Mouse (Mus musculus) skeletal muscle tissue, adult 2 months (tissue): ENCODE measurements at regions not wholly inside any gene's neighbourhood (a gene's known extent, or its start where the extent isn't known, plus 50 kb on each side); places are given as distances from the start of the nearest gene placed in this dataset.

Experiments used
- DNase-seq: peaks from one replicate; pipeline ENCODE4 v3.0.0-alpha.2; 2012; ENCODE audit warnings: low read depth, low spot score

DNA sequence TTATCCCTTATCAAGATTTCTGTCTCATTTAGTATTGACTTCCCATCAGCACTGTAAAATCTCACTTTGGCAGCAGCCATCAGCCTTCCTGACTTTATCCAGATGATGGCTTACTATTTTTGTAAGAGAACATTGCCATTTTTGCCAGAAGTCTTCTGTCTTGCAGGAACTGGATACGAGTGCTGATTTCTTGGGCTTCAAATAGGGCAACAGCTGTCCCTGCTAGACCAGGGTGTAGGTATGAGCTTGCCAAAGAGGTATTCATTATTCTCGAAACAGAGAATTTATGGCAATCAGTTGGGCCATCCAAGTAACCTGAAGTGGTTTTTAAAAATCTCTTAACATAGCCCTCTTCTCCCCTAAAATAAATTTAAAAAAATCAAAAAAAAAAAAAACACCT lies 254.6 kb downstream of the 9330182O14Rik start:
- no peak for DNase-seq

DNA sequence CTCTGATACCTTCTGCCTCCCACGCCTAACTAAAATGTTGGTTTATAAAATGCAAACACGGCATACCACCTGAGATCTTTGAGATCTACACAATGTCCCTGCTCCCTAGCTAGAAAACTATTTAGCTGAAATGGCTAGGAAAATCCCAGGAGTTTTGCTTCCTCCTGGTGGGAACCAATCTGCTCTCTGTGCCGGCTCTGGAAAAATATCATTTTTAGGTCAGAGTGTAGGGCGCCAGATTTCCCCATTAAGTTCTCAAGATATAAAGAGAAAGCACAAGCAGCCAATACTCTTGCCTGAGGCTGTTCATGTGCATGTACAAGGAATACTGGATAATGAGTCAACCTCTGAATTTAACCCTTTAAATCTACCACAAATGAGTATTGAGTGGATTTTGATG lies 301.0 kb downstream of the 9330182O14Rik start:
- DNase-seq, result no peak

DNA sequence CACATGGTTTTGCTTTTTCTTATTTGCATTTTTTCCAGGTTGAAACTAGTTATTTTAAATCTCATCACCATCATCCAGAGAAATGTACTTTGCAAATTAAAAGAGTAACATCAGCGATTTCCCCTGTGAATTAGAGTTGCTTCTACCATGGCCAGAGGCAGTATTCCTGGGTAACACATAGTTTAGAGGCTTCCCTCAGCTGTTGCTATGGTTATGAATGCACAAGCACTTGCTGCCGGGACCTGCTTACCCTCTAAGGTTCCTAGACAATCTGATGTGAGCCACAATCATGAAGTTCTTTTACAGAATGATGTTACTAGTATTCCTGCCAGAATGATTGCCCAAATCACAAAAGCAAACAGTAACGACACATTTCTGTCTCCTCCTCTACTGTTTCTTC lies 302.5 kb downstream of the 9330182O14Rik start:
- DNase-seq, result no peak

DNA sequence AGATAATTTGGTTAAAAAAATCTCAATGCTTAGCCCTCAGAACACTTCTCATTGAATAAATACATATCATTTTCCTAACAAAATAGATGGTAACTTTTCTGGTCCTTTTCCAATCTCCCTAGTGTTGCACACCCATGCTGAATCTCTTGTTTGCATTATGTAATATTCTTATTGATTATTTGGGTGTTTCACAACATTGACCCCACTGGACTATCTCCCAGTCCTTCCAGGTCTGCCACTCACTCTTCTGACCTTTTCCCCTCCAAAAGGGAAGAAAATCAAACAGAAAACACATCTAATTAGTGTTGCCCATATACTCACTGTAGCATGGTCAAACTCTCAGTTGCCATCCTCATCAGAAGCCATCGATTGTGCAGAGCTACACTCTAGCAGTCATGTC lies 305.7 kb downstream of the 9330182O14Rik start:
- DNase-seq, result no peak

DNA sequence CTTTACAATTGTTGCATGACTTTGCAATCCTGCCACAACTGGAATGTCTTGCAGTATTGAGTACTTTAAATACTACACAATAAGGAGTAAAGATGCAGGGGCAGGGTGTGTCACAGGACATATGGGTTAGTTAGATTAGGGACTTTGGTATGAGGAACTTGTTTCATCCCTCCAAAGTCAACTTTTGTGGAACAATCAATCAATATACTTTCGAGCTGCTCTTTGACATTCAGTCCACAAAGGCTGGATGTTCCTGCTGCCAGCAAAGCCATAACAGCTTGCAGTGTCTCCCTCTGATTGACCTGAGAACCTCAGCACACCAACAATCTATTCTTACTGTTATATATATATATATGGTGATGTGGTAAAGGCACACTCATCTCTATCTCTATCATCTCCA lies 314.5 kb downstream of the 9330182O14Rik start:
- no peak for DNase-seq

DNA sequence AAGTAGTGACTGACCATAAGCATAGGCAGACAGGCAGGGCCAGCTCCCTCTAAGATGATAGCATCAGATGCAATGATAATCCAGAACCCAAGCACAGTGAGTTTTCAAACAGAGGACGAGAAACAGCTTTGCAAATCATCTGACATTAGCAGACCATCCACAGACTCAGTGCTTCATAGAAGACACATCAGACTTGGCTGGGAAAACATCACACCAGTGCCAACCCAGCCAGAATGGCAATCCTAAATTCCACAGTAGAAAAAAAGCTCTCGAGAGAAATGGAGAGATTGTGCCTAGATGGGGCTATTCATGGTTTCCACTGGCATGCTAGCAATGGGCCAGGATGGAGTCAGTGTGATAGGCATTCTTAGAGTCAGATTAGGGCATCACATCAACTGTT lies 319.1 kb downstream of the 9330182O14Rik start:
- DNase-seq, result no peak

DNA sequence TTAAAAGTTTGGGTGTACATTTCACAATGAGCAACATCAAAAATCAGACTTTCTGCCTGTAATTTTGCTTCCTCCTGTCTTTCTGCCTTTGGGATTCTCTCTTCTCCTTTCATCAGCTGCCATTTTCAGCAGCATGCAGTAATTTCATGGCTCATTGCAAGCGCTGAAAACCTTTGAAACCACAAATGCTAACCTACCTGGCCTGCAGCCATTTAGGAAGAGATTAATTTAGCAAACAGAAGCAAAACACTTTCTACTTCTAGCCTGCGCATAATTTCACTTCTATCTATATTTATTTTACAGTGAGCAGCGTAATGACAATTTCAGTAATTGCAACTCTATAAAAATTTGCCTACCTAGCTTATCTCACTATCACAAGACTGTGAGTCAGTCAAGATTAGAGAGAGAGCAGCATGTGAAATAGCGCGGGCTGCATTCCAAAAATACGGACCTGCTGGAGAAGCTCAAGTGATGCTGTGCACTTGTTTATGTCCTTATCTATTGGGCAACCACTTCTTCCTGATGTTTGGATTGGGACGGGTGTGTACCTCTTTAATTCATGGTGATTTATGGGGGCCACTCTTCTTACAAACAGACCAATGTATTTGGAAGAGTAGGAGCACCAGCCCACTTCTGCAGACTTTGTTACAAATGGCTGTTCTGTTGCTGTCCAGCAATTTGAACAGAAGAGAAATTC lies 341.6 kb downstream of the 9330182O14Rik start:
- DNase-seq, result no peak

DNA sequence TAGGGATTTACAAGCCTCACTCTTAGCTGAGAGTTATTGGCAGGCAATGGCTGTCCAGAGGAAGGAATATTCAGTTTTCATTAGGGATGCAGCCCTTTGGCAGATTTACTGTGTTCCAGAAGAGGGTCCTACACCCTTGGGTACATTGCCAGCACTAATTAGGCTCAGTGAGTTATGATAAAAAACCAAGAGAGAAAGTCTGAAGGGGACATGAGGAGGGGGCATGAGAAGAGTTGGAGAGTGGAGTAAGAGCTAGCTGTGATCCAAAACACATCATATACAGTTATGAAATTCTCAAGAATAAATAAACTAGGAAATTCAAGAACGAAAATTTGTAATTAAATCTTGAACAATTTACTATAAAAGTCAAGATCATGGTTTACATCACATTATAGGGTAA lies 346.2 kb downstream of the 9330182O14Rik start:
- no peak for DNase-seq

DNA sequence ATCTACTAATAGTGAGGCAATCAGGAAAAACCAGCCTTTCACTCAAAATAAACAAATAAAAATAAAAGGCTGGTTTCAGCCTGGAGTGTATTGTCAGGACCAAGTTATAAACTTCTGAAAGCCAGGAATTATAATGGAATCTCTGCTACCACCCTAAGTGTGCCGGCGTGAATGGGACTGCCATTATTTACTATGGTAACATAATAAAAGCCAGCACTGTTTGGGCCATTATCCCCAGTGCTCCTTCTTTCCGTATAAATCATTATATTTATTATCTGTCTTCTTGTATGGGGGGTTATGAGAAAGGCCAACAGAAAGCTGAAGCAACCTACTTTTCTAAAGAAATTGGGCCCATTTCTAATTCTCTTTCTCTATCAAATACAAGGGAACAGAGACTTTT lies 347.1 kb downstream of the 9330182O14Rik start:
- no peak for DNase-seq

DNA sequence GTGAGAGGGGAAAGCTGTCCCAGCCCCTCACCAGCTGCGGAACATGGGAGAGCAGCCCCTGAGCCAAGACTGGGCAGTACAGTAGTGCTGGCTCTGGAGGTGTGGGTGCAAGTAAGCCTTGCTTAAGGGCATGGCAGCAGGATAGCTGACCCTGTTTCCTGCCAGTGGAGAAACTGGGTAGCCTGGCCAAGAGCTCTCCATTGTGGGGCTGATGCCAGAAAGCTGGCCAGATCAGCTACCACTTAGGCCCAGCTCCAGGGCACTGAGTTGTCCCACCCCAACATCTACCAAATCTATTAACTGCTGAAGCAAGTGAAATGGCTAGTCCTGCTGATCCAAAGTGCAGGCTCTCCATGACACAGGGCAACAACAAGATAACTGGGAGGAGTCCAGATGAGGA lies 351.8 kb downstream of the 9330182O14Rik start:
- peak; percentile 10 for DNase-seq

DNA sequence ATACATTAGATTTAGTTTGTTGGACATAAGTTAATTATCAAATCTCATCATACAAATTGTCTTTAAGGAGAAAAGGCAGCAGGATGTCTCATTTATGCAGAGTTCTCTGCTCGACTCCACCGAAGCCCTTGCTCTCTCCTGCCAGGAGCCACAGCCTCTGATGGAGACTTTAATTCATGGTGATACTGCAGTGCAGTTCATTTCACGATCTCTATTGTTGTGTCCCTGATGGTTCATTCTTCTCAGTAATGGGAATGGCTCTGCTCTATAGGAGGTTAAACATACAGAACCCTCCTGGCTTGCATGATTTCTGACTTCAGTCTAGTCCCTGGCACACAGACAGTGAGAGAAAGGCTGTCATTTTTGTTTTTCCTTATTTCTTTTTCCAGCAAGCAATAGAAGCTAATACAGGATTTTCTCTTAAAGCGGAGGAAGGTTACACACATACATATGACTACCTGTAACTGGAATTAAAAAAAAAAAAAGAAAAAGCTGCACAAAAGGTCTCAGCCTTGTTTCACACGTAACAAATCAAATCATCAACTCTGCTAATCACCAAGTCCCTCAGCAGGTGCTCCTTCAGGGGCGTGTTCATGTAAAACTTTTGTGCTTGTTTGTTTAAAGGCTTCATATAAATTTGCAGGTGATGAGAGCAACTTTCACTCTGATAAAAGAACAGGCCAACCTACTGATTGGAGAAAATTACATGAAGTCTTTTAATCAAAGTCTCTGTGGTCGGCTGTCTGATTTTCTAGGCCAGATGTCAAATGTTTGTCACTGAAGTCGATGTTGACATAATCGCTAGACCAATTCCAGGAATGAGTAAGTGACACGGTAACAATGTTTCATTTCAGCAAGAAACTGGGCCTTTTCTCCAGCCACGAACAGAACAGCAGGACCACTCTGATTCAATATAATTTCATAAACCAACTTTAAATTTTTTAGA lies 367.3 kb downstream of the 9330182O14Rik start:
- no peak for DNase-seq

DNA sequence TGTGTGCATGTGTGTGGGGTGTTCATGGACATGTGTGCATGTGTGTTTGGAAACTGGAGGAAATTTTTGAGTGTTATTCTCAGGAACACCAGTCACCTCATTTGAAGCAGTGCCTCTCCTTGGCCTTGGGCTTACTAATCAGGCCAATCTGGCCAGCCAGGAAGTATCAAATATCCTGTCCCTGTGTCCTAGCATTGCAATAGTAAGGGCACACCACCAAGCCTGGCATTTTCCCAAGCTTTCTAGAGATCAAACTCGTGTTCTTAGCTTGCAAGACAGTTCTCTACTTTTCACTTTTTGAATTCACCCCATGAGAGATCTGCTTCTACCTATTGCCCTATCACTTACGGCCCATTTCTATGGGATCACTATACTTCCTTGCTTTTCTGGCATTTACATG lies 376.7 kb downstream of the 9330182O14Rik start:
- DNase-seq, result peak; percentile 3

DNA sequence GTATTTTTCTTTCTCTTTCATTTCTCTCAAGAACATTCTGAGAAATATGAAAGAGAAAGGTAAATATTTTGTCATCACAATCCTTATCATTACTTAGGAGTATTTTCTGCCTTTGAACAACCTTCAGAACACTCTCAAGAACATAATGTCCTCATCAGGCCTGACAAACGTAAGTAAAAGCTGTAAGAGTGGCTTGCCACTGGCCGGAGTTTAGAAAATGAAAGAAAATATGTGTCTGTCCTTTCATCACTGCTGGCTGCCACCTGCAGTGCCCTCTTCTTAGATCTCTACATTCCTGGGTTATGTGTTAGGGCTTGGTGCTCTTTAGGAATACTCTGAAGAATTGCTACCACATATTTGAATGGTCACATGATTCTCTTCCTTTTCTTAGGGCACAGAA lies 390.2 kb downstream of the 9330182O14Rik start:
- DNase-seq, result no peak

DNA sequence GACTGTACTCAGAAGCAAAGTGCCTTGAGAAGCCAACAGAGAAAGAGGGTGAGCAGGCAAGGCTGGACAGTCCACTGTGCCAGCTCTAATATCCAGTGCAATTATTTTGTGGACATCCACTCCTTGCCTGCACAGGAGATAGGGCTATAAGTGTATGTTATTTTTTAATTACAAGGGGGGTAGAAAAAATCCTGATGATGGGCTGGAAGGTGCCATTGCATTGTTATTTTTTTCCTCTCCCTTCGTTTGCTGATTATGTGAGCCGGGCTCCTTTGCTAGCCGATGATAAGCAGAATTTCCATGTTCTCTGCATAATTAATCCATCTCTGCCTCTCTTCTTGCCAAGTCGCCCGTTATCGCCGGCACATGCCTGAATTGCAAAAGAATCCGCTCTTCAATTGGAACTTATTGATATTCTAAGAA lies 399.3 kb downstream of the 9330182O14Rik start:
- DNase-seq, result no peak

DNA sequence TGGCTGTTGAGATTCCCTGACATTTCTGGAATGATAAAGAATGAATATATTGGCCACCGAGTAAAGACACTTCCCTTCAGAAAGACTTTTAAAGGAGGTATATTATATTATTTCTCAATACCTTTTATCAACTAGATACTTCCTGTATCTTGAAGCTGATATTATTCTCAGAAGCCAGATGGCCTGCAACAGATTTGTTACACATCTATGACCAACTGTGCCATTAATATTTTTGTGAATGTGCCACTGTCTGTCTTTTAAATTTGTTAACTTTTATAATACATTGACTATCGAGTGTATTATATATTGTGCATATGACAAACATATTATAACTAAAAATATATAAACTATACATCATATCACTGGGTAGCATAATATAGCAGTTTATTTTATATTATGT lies 427.5 kb downstream of the 9330182O14Rik start:
- DNase-seq, result no peak

DNA sequence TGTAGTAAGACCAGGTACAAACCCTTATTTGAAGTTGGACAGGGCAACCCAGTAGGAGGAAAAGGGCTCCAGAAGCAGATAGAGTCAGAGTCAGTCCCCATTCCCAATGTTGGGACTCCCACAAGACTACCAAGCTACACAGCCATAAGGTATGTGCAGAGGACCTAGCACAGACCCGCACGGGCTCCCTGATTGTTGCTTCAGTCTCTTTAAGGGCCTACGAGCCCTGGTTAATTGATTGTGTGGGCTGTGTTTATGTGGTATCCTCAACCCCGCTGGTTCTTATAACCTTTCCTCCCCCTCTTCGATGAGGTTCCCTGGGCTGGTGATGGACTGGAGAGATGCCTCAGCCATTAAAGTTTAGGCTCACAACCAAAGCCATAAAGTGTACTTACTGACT lies 431.6 kb downstream of the 9330182O14Rik start:
- DNase-seq, result no peak

DNA sequence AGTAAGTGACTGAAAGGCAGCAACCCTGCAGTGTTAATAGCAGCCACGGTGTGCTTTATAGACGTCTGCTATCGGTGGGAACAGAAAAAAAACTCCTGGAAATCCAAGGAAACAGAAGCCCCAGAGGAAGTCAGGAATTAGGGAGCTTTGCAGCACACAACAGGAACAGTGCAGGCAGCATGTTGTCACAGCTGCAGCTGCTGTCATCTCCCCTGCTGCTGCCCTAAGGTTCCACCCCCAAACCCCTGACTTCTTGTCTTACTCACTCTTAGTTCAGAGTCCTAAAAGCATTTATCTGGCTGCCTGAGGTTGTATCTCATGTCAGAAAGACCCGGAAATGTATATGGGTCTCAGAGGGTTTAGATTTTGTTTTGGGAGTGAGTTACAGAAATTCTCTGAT lies 432.3 kb downstream of the 9330182O14Rik start:
- no peak for DNase-seq

DNA sequence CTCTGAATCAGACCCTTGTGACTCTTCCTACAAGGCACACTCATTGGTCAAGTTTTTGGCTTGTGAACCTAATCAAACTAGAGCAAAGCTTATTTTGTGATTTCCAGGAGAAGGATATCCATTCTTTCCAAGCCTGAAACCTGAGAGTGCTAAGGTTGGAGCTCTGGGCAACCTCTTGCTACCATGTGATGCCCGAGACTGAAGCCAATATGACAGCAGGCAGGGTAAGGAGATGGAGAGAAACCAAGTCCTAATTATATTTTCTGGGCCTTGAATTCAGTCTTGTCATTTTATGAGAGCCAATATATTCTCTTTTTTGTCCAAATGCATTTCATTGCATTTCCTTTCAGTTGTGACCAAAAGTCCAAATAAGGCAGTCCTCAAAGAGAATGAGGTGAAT lies 434.5 kb downstream of the 9330182O14Rik start:
- peak; percentile 14 for DNase-seq
